Mouse (Mus musculus): ENCODE data around the gene Ddc.

Gene Ddc

GRCm38 (mm10) chr11:11897645-11898357 lies at the start of gene Ddc:
TSS of gene Ddc (minus strand) at chr11:11898144.
- no peak for DNase-seq (ENCODE audit: low spot score in 2 of 2)

DNA sequence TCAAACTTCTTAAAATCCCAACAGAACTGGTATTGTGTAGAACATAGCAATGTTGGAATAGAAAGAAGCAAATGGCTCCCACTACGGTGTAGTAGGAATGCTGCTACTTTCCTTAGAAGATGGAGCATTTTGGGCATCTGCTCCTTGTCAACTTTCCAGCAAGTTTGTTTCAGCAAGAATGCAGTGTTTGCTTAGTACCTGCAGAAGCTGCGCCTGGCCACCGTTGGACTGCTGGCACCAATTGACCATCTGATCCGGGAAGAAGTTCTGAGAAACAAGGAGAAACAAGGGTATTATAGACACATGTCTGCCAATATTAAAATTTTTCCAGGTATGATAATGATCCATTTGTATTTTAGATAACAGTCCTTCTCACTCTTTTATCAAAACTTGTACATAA lies 47.8 kb upstream of the Ddc start:
- no peak for DNase-seq (ENCODE audit: low spot score in 2 of 2)

DNA sequence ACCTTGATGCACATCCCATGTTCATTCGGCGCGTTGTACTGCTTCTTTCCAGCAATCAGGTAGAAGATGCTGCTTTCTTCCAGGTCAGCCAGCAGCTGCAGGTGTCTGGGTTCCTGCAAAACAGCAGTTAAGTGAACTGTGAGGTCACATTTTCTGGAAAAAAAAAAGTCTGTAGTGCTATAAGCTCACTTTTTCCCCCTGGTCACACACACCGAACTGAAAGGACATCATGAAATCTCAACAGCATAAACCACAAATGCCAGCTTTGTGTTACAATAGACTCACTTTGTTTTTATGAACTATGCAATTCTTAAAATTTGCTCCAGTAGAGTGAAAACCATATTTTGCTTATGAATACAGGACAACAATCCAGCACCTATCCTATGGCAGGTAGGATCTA lies 46.9 kb upstream of the Ddc start:
- DNase-seq (ENCODE audit: low spot score in 2 of 2), result no peak

GRCm38 (mm10) chr11:11944082-11944349 lies 46.1 kb upstream of the Ddc start:
- DNase-seq (ENCODE audit: low spot score in 2 of 2), result no peak

- DNase-seq (ENCODE audit: low spot score in 2 of 2), result no peak
Measured at GRCm38 (mm10) chr11:11943240-11944081, 45.5 kb upstream of the Ddc start.

- no peak for DNase-seq (ENCODE audit: low spot score in 2 of 2)
Measured at GRCm38 (mm10) chr11:11942320-11943217, 44.6 kb upstream of the Ddc start.

- no peak for DNase-seq (ENCODE audit: low spot score in 2 of 2)
Measured at GRCm38 (mm10) chr11:11940833-11941681, 43.1 kb upstream of the Ddc start.

- no peak for DNase-seq (ENCODE audit: low spot score in 2 of 2)
Measured at GRCm38 (mm10) chr11:11939611-11940010, 41.7 kb upstream of the Ddc start.

- DNase-seq (ENCODE audit: low spot score in 2 of 2), result no peak
Measured at GRCm38 (mm10) chr11:11938591-11938990, 40.6 kb upstream of the Ddc start.

DNA sequence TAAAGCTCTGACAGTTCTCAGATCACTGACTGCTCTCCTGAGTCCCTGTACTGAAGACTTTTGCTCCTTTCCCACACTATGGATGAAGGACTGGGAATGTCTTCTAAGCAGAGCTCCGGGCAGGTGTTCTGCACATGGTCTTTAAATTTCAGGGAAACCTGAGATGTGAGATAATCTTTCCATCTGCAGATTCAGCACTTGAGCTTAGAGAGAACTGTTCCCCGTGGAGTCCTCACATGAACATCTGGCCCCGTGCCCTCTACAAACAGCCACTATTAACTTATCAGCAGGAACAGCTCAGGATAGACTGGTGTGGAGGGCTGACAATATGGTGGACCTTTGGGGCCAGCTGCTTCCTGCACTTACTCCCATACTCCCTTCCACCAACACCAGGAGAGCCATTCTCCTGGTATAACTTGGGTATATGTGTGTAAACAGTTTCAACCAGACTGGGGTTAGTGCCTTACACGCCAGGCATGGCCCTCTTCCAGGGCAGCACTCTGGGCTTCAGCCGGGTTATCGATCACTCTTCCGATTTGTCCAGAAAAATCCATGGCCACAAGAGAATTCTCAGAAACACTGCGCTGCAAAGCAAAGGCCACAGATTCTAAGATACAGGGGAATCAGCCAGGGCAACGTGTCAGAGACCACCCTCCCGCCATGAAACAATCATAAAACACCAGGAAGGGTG lies 39.5 kb upstream of the Ddc start:
- DNase-seq (ENCODE audit: low spot score in 2 of 2), result no peak

- no peak for DNase-seq (ENCODE audit: low spot score in 2 of 2)
Measured at GRCm38 (mm10) chr11:11934808-11935207, 36.9 kb upstream of the Ddc start.

DNA sequence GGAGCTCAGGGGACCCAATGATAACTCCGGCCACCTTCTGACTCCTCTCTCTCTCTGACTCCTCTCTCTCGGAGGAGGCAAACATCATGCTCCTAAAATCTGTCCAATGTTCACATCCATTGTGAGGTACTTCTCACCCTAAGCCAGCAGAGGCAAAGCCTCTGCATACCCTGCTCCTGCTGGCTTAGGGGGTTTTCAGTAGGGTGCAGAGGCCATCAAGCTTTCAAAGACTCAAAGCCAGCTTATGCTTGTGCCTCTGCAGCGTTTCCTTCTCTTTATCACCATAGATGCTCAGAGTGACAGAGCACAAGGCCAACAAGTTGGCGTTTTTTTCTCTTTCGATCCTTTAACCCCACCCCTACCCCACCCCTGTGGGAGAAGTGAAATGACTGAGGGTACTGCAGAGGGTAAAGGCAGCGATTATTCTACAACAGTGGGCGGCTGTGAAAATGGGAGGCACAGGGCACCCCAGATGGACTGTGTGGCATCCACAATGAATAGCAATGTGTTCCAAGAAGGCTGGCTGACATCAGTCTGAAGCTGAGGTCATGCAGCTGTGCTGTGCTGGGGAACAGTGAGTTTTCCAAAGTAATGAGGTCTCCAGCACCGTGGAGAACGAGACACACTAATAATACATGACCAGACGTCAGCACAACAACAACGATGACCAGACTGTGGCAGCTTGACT lies 34.3 kb upstream of the Ddc start:
- DNase-seq (ENCODE audit: low spot score in 2 of 2), result no peak

- no peak for DNase-seq (ENCODE audit: low spot score in 2 of 2)
Measured at GRCm38 (mm10) chr11:11931688-11932087, 33.7 kb upstream of the Ddc start.

DNA sequence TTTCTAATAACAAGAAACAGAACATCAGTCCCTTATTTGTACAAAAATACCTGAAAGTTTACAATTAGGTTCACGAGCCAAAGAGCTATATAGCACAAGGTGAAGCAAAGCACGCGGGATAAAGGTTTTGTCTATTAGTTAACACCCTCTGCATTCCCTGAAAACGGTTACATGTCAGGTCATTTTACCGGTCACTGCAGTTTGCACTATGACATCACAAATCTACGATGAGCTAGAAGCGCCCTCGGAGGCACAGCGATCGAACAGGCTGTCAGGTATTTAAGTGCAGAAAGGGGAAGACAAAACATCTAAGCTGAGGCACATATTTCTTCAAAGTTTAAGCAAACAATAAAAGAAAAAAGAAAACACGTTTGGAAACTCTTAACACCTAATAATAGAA lies 32.6 kb upstream of the Ddc start:
- no peak for DNase-seq (ENCODE audit: low spot score in 2 of 2)

DNA sequence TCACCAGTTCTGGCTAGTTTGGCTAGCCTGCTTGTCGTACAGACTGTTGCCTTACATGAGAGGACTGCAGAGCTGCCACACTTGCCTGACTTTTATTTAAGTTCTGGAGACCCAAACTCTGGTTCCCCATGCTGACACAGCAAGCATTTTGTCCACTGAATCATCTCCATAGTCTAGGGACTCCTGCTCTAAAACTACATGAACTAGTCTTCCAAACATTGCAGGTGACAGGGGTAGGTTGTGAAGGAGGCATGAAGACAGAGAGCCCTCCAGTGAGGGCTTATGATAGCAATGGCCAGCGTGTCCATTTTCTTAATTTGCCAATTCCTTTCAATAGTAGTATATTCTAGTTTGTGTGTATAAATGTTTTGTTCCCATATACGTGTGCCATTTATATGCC lies 31.1 kb upstream of the Ddc start:
- no peak for DNase-seq (ENCODE audit: low spot score in 2 of 2)

- no peak for DNase-seq (ENCODE audit: low spot score in 2 of 2)
Measured at GRCm38 (mm10) chr11:11928586-11928985, 30.6 kb upstream of the Ddc start.

DNA sequence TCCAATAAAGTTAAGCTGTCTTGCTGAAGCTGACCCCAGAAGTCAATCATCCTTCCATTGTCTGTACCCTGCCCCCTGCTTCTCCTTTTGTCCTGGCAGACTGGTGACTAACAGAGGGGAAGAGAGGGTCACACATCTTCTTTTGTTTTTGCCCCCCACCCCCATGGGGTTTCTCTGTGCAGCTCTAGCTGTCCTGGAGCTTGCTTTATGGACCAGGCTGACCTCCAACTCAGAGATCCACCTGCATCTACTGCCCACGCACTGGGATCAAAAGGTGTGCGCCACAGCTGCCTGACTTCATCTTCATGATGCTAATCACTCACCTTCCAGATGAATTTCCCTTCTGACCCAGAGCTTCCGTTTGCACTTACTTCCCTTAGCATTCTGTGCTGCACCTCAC lies 26.0 kb upstream of the Ddc start:
- DNase-seq (ENCODE audit: low spot score in 2 of 2), result no peak

- DNase-seq (ENCODE audit: low spot score in 2 of 2), result no peak
Measured at GRCm38 (mm10) chr11:11923345-11923744, 25.4 kb upstream of the Ddc start.

GRCm38 (mm10) chr11:11922106-11922505 lies 24.2 kb upstream of the Ddc start:
- no peak for DNase-seq (ENCODE audit: low spot score in 2 of 2)

- no peak for DNase-seq (ENCODE audit: low spot score in 2 of 2)
Measured at GRCm38 (mm10) chr11:11907703-11908413, 9.9 kb upstream of the Ddc start.
